ENCODE assay signal across 14 mouse cellular contexts in the genomic region with DNA sequence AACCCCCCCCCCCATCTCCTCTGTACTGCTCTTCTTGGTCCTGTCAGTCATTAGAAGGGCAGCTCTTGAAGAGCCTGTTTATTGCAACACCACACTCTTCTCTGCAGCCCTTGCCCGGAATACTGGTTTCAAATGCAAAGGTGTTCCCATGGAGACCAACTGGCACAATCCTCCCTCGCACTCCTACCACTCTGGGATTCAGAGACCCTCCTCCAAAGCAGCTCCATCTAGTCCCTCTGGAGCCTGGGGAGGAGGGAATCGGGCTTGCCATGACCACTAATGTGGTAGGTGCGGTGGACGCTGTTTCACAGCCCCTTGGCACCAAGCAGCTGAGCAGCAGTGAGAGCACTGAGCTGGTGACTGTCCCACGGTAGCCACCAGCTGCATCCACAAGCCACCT.
A peak's percentile ranks its signal among the peaks of the same experiment; 100 is the strongest.
DNase-seq lines count a peak whose midpoint lies in the region; ATAC-seq and TF ChIP-seq lines count a peak whose summit lies in the region.
"Had no signal": no experiment of that assay in that cellular context is flagged by ENCODE, and none has a peak within 500 bp of the region (broad histone marks: within the 10 kb centered on the region; RNA-seq: fewer than 3 reads in every experiment).

No protein-coding gene starts in this region.

- no peaks in the 10 kb centered on the region for H3K9me3 ChIP-seq in hindbrain, postnatal 0 days (ENCODE audit: low read length)
- H3K9me3 ChIP-seq in hindbrain, embryonic 12.5 days (replicated peaks), result no peaks in the 10 kb centered on the region
- no peaks in the 10 kb centered on the region; the same call in 1 of the 2 replicates for H3K9me3 ChIP-seq in E14TG2a.4 (ENCODE audit: low read length)
- H3K9me3 ChIP-seq in forebrain, embryonic 12.5 days, result no peaks in the 10 kb centered on the region

- no peak overlapping the region for H3K4me2 ChIP-seq in hindbrain, postnatal 0 days (ENCODE audit: low read depth, low read length)
- no peak overlapping the region for H3K4me2 ChIP-seq in hindbrain, embryonic 12.5 days (replicated peaks)
- H3K4me2 ChIP-seq in forebrain, embryonic 12.5 days, result no peak overlapping the region

- no peak overlapping the region for H3K4me3 ChIP-seq in hindbrain, postnatal 0 days (ENCODE audit: low read length)
- no peak overlapping the region for H3K4me3 ChIP-seq in hindbrain, embryonic 12.5 days
- H3K4me3 ChIP-seq in E14TG2a.4 (replicated peaks; ENCODE audit: low read length), result peak overlapping the region; percentile 52
- H3K4me3 ChIP-seq in cortical plate, adult 2 months (ENCODE audit: insufficient read depth, low read length), result no peak overlapping the region
- H3K4me3 ChIP-seq in forebrain, embryonic 12.5 days (replicated peaks), result no peak overlapping the region
- no peak overlapping the region for H3K4me3 ChIP-seq in heart, adult 2 months

- no peaks in the 10 kb centered on the region for H3K27me3 ChIP-seq in hindbrain, postnatal 0 days (ENCODE audit: insufficient read depth, low read length)
- no peaks in the 10 kb centered on the region for H3K27me3 ChIP-seq in hindbrain, embryonic 12.5 days
- H3K27me3 ChIP-seq in E14TG2a.4 (ENCODE audit: insufficient read depth, low read length), result no peaks in the 10 kb centered on the region
- H3K27me3 ChIP-seq in forebrain, embryonic 12.5 days, result no peaks in the 10 kb centered on the region
- H3K27me3 ChIP-seq in heart, adult 2 months (ENCODE audit: control insufficient read depth, insufficient read depth, low read length), result no peaks in the 10 kb centered on the region

- 23% methylated on average over 6 of the region's 6 CpGs for WGBS in hindbrain, postnatal 0 days
- 35% methylated on average over 6 of the region's 6 CpGs for WGBS in hindbrain, embryonic 12.5 days
- WGBS in forebrain, embryonic 12.5 days, result 47% methylated on average over 6 of the region's 6 CpGs
- WGBS in heart, adult 2 months, result 58% methylated on average over 6 of the region's 6 CpGs

- H3K27ac ChIP-seq in hindbrain, postnatal 0 days, result no peak overlapping the region
- H3K27ac ChIP-seq in hindbrain, embryonic 12.5 days, result no peak overlapping the region
- H3K27ac ChIP-seq in cortical plate, adult 2 months (ENCODE audit: insufficient read depth, low read length), result no peak overlapping the region
- no peak overlapping the region for H3K27ac ChIP-seq in forebrain, embryonic 12.5 days
- H3K27ac ChIP-seq in heart, adult 2 months, result no peak overlapping the region

- no peaks in the 10 kb centered on the region for H3K36me3 ChIP-seq in hindbrain, postnatal 0 days (ENCODE audit: insufficient read depth, low read length)
- H3K36me3 ChIP-seq in hindbrain, embryonic 12.5 days, result no peaks in the 10 kb centered on the region
- H3K36me3 ChIP-seq in E14TG2a.4 (ENCODE audit: insufficient read depth, low read length), result no peaks in the 10 kb centered on the region
- H3K36me3 ChIP-seq in forebrain, embryonic 12.5 days (replicated peaks), result no peaks in the 10 kb centered on the region
- no peaks in the 10 kb centered on the region for H3K36me3 ChIP-seq in heart, adult 2 months (ENCODE audit: control insufficient read depth, insufficient read depth, low read length)

- H3K9ac ChIP-seq in hindbrain, postnatal 0 days (replicated peaks; ENCODE audit: low read length), result no peak overlapping the region
- H3K9ac ChIP-seq in hindbrain, embryonic 12.5 days, result no peak overlapping the region
- no peak overlapping the region for H3K9ac ChIP-seq in forebrain, embryonic 12.5 days
- H3K9ac ChIP-seq in heart, adult 2 months (ENCODE audit: low read depth, low read length), result no peak overlapping the region

- no peaks in the 10 kb centered on the region for H3K4me1 ChIP-seq in hindbrain, postnatal 0 days (ENCODE audit: insufficient read depth, low read length)
- no peaks in the 10 kb centered on the region for H3K4me1 ChIP-seq in hindbrain, embryonic 12.5 days
- H3K4me1 ChIP-seq in E14TG2a.4 (replicated peaks; ENCODE audit: low read depth, low read length), result peaks cover 64% of the 10 kb centered on the region
- peaks cover 1% of the 10 kb centered on the region; the same call in 1 of the 2 replicates for H3K4me1 ChIP-seq in cortical plate, adult 2 months (ENCODE audit: control insufficient read depth, insufficient read depth, low read length)
- H3K4me1 ChIP-seq in forebrain, embryonic 12.5 days, result no peaks in the 10 kb centered on the region
- no peaks in the 10 kb centered on the region for H3K4me1 ChIP-seq in heart, adult 2 months (ENCODE audit: control insufficient read depth, insufficient read depth, low read length)

- TF ChIP-seq CTCF in hindbrain, postnatal 0 days (IDR thresholded peaks at IDR 0.05; ENCODE audit: low read depth), result no peak
- no peak for TF ChIP-seq CTCF in E14TG2a.4 (conservative IDR thresholded peaks at IDR 0.05; ENCODE audit: low read length)
- no peak for TF ChIP-seq CTCF in cortical plate, adult 2 months (IDR thresholded peaks at IDR 0.05; ENCODE audit: extremely low read depth, insufficient read depth, low read length)
- no peak for TF ChIP-seq CTCF in heart, adult 2 months (IDR thresholded peaks at IDR 0.05)

- intact Hi-C loops in left cerebral cortex, postnatal 36 days (cut with DNase I), result loop anchor here (5.0 kb wide), 1 partner anchor 284 kb away; no protein-coding TSS in a partner anchor
- intact Hi-C loops in heart, adult 2 months (cut with DNase I), result loop anchor here (5.0 kb wide), 1 partner anchor 284 kb away; no protein-coding TSS in a partner anchor

- peak; percentile 31 for DNase-seq in hindbrain, postnatal 0 days (ENCODE audit: low spot score)
- DNase-seq in left cerebral cortex, postnatal 36 days (ENCODE audit: low spot score in 2 of 2), result peak; percentile 40 to 44
- DNase-seq in lung, postnatal 14 days, result no peak
- no peak for DNase-seq in heart, adult 2 months
- DNase-seq: B cell, adult 2 months; cerebellum, postnatal 36 days; kidney, postnatal 4 days; lung, postnatal 10 days; retina, postnatal 1 day had no signal

- no peak for TF ChIP-seq EP300 in heart, adult 2 months (IDR thresholded peaks at IDR 0.05; ENCODE audit: insufficient read depth, low read depth, low read length)

- H3K79me2 ChIP-seq in heart, adult 2 months (replicated peaks; ENCODE audit: control insufficient read depth, insufficient read depth, low read length), result no peaks in the 10 kb centered on the region

- ATAC-seq in hindbrain, postnatal 0 days, result peak; percentile 66; the same call in 1 of the 2 replicates
- ATAC-seq in hindbrain, embryonic 12.5 days (ENCODE audit: low FRiP score), result no peak
- no peak for ATAC-seq in forebrain, embryonic 12.5 days (ENCODE audit: low FRiP score)
- ATAC-seq: inflammation-experienced regulatory T-cells, adult 6 months had no signal

- TF ChIP-seq POLR2A in cortical plate, adult 2 months (IDR thresholded peaks at IDR 0.05; ENCODE audit: extremely low read depth, insufficient read depth, low read length), result peak; percentile 49; the same call in 1 of the 2 replicates
- TF ChIP-seq POLR2A in heart, adult 2 months (IDR thresholded peaks at IDR 0.05; ENCODE audit: insufficient read depth, low read depth, low read length), result no peak

Comparison
In these comparisons a context has a peak if more than half of its experiments do, and no peak if none do; other contexts are left out.
1. DNase-seq: peak in hindbrain, postnatal 0 days (single experiment) and left cerebral cortex, postnatal 36 days (2 of 2); none in lung, postnatal 14 days (single experiment) and heart, adult 2 months (0 of 2).